Mouse (Mus musculus) small intestine, adult 2 months (tissue): ENCODE measurements around the gene Reep1. TPM values are rescaled to one million over a fixed set of nuclear protein-coding genes. Genes with fewer than 3 reads are reported as not detected.

ENCODE experiments used
- H3K27ac ChIP-seq: fragments of 200-500 bp; 2 replicates; pipeline ENCODE4 v1.5.1; 2012; ENCODE audit warnings: low read depth, low read length, control low read depth, inconsistent platforms; ENCODE audit not compliant: insufficient read depth
- H3K27me3 ChIP-seq: fragments of 200-500 bp; 2 replicates; pipeline ENCODE4 v1.6.1; 2012; ENCODE audit warnings: mild to moderate bottlenecking, moderate library complexity, low read length, inconsistent platforms; ENCODE audit not compliant: control insufficient read depth, insufficient read depth
- H3K36me3 ChIP-seq: fragments of 200-500 bp; 2 replicates; pipeline ENCODE4 v1.6.1; 2012; ENCODE audit warnings: mild to moderate bottlenecking, low read length, control low read depth, inconsistent platforms; ENCODE audit not compliant: control insufficient read depth, insufficient read depth
- H3K4me1 ChIP-seq: fragments of 200-500 bp; 2 replicates; pipeline ENCODE4 v1.6.1; 2012; ENCODE audit warnings: low read length, inconsistent platforms, mixed read lengths; ENCODE audit not compliant: control insufficient read depth, insufficient read depth, insufficient read length
- H3K4me3 ChIP-seq: fragments of 200-500 bp; 2 replicates; pipeline ENCODE4 v1.5.1; 2012; ENCODE audit warnings: low read depth, mild to moderate bottlenecking, control low read depth, inconsistent platforms, low read length, moderate library complexity
- CTCF ChIP-seq: fragments of 200-500 bp; IDR thresholded peaks from 2 replicates; pipeline ENCODE4 v1.5.1; 2012; ENCODE audit warnings: low read depth, mild to moderate bottlenecking, control low read depth, inconsistent platforms, low read length, moderate library complexity, mixed read lengths; ENCODE audit not compliant: insufficient replicate concordance, insufficient read length; ENCODE audit errors: extremely low read depth
- POLR2A ChIP-seq: fragments of 200-500 bp; IDR thresholded peaks from 2 replicates; pipeline ENCODE4 v1.6.1; 2012; ENCODE audit warnings: low read depth, mild to moderate bottlenecking, control low read depth, inconsistent platforms, low read length, moderate library complexity
- WGBS: fragments of 180-500 bp; shearing (Covaris S2); methylation state at CpG from one replicate; pipeline ENCODE4 v1.1.7; 2018; 5-methylcytosine and 5-hydroxymethylcytosine counted together
- polyA plus RNA-seq: library from polyadenylated mRNA; depleted of rRNA; stranded (reverse); fragments of >200 nt; gene quantifications from 2 replicates; pipeline ENCODE4 v1.2.3, GENCODE M21; 2012; rRNA removed

Gene Reep1
- 0.27 and 0.72 TPM in 2 replicates for polyA plus RNA-seq

DNA sequence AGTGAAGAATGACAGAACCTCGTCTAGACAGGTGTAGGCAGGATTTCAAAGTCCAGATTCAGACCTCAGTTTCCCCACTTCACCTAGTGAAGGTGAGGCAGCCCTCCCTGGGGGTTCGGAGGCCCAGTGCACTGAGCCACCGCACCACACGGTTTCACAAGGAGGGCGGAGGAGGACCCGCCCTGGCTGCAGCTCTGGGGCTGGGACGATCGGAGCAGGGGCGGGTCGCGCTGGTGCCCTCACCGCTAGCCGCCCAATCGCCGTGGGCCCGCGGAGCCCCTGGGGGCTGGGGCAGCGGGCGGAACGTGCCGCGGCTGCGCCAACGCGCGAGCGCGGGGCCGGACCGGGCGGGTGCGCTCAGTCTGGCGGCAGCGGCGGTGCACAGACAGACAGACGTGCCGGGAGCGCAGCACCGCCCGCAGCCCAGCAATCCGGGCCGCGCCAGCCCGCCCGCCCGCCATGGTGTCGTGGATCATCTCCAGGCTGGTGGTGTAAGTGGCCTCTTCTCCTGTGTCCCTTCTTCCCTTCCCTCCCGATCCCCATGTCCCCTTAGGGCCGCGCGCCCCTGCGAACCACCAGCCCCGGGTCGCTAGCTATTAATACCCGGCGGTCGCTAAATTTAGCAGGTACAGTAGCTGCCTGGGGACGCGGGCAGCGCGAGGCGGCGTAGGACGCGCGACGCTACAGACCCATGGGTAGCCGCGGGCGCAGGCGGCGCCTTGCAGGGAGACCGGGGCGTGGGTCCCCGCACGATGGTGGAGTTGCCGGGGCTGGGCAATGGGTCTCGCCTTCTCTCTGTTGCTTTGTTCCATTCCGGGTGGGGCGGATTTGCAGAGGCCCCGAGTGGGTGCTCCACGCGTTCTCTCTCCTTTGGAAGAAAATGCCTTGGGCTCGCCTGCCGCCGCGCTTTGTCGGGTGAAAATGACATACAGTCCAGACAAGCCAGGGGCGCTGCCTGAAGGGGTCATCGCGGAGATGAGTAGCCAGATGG is at the start of gene Reep1:
Reep1 (plus strand) TSS at position 51 of the 991 bp plus-strand sequence.
- Histone ChIP-seq H3K27me3 (peaks cover 16% of the 10 kb centered on the region), H3K4me1 (peaks cover 9% of the 10 kb centered on the region), H3K27ac (no peak within 1 kb of the TSS), H3K36me3 (no peaks in the 10 kb centered on the region), H3K4me3 (peak within 1 kb of the TSS; percentile 67)
- under 1% methylated on average over 91 of the region's 91 CpGs for WGBS
- TF ChIP-seq CTCF: no peak

DNA sequence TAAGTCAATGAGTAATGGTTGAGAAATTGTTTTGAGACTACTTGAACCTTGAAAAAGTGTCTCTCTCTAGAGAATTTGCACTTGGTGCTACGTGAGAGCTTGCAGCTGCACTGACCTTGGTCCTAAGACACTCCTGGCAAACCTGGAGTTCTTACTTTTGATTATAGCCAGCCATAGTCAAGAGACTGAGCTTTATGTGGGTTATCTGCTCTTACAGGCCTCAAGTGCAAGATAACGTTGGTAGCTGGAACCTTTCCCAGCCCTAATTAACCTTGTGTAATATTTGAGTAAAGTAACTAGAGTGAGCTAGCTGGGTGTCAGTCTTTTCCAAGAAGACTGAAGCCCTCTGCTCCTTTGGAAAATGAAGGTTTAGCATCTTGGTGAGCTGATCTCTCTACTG is 49.1 kb upstream of the Reep1 start:
- no peak overlapping the region for H3K4me3 ChIP-seq
- TF ChIP-seq POLR2A (no peak), CTCF (no peak)
- no peaks in the 10 kb centered on the region for H3K36me3 ChIP-seq
- 17% methylated on average over 2 of the region's 2 CpGs for WGBS
- peaks cover 11% of the 10 kb centered on the region; the same call in 1 of the 2 replicates for H3K4me1 ChIP-seq
- H3K27me3 ChIP-seq: no peaks in the 10 kb centered on the region
- H3K27ac ChIP-seq: peak overlapping the region; percentile 74

DNA sequence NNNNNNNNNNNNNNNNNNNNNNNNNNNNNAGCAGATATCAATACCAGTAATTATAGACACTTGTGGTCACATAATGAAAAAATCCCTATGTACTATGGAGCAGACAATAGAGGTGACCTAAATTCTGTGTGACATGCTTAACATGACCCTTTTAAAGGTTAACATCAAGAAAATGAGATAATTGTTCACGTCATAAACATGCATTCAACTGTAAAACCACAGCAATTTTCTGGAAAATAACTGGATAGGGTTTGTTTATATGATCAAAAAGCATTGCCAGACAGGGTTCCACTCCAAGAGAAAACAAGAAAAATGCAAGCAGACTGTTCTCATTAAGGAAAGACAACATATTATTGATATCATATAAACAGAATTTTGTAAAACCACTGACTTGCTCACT is 42.9 kb upstream of the Reep1 start:
- 81% methylated on average over 1 of the region's 1 CpGs for WGBS
- H3K36me3 ChIP-seq: no peaks in the 10 kb centered on the region
- no peaks in the 10 kb centered on the region for H3K27me3 ChIP-seq
- H3K4me1 ChIP-seq: peaks cover 3% of the 10 kb centered on the region; the same call in 1 of the 2 replicates
- H3K4me3 ChIP-seq: no peak overlapping the region
- no peak for TF ChIP-seq CTCF
- TF ChIP-seq POLR2A: no peak
- H3K27ac ChIP-seq: no peak overlapping the region

DNA sequence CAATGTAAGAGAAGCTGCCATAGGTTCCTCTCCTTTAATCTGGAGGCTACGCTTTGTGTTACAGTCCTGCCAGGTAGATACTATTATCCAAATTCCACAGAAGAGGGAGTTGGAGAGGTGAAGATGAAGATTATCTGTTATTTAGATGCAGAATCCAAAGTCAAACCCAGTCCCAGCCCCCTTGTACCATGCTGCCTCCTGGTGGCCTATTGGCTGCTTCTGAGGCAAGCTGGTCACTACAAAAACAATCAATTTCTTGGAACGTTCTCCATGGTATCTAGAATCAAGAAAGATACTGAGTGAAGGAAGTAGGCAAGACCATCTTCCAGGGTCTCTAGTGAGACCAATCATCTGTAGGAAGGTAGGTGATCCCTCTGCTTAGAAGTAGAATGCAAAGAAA is 34.2 kb upstream of the Reep1 start:
- WGBS: 36% methylated on average over 2 of the region's 2 CpGs
- Histone ChIP-seq H3K27ac (no peak overlapping the region), H3K36me3 (no peaks in the 10 kb centered on the region), H3K4me1 (no peaks in the 10 kb centered on the region), H3K4me3 (no peak overlapping the region), H3K27me3 (no peaks in the 10 kb centered on the region)
- TF ChIP-seq POLR2A: no peak
- peak; percentile 72; the same call in 1 of the 2 replicates for TF ChIP-seq CTCF

DNA sequence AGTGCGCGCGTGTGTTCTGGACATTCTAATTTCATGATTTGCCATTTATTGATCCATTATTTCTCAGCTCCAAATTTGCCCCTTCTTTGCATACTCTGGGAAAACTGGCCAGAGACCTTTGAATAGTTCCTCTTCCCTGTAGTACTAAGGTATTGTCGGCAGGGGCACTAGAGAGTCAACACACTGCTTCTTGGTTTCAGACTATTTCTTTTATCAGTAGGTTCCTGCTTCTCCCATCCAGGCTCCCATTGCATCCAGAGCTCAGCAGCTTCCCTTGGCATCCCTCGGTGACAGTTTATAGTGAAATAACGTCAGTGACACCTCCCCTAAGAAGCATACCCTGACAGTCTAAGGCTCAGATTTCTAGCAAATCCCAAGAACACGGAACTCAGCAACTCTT is 28.5 kb upstream of the Reep1 start:
- no peak overlapping the region for H3K27ac ChIP-seq
- H3K27me3 ChIP-seq: no peaks in the 10 kb centered on the region
- H3K4me1 ChIP-seq: no peaks in the 10 kb centered on the region
- no peak overlapping the region for H3K4me3 ChIP-seq
- WGBS: 66% methylated on average over 7 of the region's 7 CpGs
- peak; percentile 22; the same call in 1 of the 2 replicates for TF ChIP-seq CTCF
- no peak for TF ChIP-seq POLR2A
- no peaks in the 10 kb centered on the region for H3K36me3 ChIP-seq

DNA sequence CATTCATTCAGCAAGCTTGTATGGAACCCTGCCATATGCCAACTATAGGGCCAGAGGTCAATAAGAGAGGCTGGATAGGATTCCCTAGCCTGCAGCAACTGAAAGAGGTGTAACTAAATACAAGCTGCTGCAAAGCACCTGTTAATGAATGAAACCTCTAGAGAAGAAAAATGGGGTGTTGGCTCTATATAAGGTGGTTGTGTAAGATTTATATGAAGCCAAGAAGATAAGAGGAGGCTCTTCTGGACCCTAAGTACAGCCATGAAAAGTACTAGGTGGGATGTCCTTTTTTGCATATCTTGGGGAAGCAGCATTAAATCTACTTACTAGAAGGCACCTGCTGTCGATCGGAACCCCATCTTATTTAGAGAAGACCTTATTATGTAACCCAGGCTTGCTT is 12.2 kb upstream of the Reep1 start:
- TF ChIP-seq POLR2A (no peak), CTCF (no peak)
- Histone ChIP-seq H3K36me3 (no peaks in the 10 kb centered on the region), H3K27ac (no peak overlapping the region), H3K4me3 (no peak overlapping the region), H3K4me1 (peaks cover 3% of the 10 kb centered on the region; the same call in 1 of the 2 replicates), H3K27me3 (0 out of 2 replicates have a peak, but pooled peaks cover 2% of the 10 kb centered on the region)
- 33% methylated on average over 2 of the region's 2 CpGs for WGBS

DNA sequence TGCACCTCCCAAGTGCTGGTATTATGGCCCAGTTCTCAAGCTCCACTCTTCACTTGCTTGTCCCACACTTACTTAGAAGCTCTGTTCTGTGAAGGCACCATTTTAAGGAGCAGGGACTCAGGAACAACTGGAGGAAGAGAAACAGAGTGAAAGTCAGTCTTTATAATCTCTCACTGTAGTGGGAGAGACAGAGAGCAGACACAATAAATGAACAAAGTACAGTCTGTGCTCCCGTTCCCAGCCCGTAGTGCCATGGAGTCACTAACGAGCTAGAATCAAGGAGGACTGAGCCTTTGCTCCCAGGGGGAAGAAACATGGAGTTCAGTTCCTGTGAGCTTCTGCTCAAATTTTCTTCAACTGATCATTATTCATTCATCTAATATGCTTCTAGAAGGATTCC is 11.8 kb upstream of the Reep1 start:
- no peak overlapping the region for H3K4me3 ChIP-seq
- WGBS: 34% methylated on average over 3 of the region's 3 CpGs
- no peaks in the 10 kb centered on the region for H3K36me3 ChIP-seq
- H3K27me3 ChIP-seq: 0 out of 2 replicates have a peak, but pooled peaks cover 2% of the 10 kb centered on the region
- TF ChIP-seq POLR2A (no peak), CTCF (no peak)
- no peak overlapping the region for H3K27ac ChIP-seq
- peaks cover 3% of the 10 kb centered on the region; the same call in 1 of the 2 replicates for H3K4me1 ChIP-seq
